Mouse (Mus musculus) bone marrow macrophage, adult 2 months (primary cell): ENCODE results near the gene Srbd1.

Experiments used
- CTCF ChIP-seq: IDR thresholded peaks from 2 replicates; pipeline ENCODE4 v1.5.1; 2012; ENCODE audit warnings: low read depth, mild to moderate bottlenecking, low read length, moderate library complexity
- POLR2A ChIP-seq: IDR thresholded peaks from 2 replicates; pipeline ENCODE4 v1.6.1; 2012; ENCODE audit warnings: mild to moderate bottlenecking, low read depth, low read length, borderline replicate concordance

GRCm38 (mm10) chr17:85995727-85996126, 149.2 kb downstream of the Srbd1 start:
- TF ChIP-seq CTCF (no peak), POLR2A (no peak)
